Mouse (Mus musculus) brain, embryonic 14.5 days (tissue): ENCODE measurements at regions not wholly inside any gene's neighbourhood (a gene's known extent, or its start where the extent isn't known, plus 50 kb on each side); places are given as distances from the start of the nearest gene placed in this dataset.

Source experiments
- CTCF ChIP-seq: fragments of 200-500 bp; IDR thresholded peaks from 2 replicates; pipeline ENCODE4 v1.5.1; 2012; ENCODE audit warnings: inconsistent platforms, mild to moderate bottlenecking, moderate library complexity, borderline replicate concordance; ENCODE audit not compliant: insufficient read depth, insufficient read length; ENCODE audit errors: extremely low read depth
- POLR2A ChIP-seq: fragments of 200-500 bp; IDR thresholded peaks from 2 replicates; pipeline ENCODE4 v1.6.1; 2012; ENCODE audit warnings: mild to moderate bottlenecking, inconsistent platforms, borderline replicate concordance; ENCODE audit not compliant: poor library complexity, insufficient read depth, insufficient read length, severe bottlenecking; ENCODE audit errors: extremely low read depth

- no peak for TF ChIP-seq CTCF
- TF ChIP-seq POLR2A = no peak
Measured at GRCm38 (mm10) chr4:88940670-88941069, 60.7 kb upstream of the Ifne start.
